Mouse (Mus musculus) right cerebral cortex, adult 2 months (tissue): Measurements from ENCODE around the gene Crisp1.

ENCODE experiments used
- DNase-seq, 2 experiments: peaks; one replicate each; pipeline ENCODE4 v3.0.0; 2021 to 2022; ENCODE audit warnings: low spot score in 2 of 2

The Crisp1 gene

GRCm38 (mm10) chr17:40319062-40319461 is at the start of gene Crisp1:
Gene Crisp1, minus strand, starts transcription at chr17:40319207.
- no peak for DNase-seq

DNA sequence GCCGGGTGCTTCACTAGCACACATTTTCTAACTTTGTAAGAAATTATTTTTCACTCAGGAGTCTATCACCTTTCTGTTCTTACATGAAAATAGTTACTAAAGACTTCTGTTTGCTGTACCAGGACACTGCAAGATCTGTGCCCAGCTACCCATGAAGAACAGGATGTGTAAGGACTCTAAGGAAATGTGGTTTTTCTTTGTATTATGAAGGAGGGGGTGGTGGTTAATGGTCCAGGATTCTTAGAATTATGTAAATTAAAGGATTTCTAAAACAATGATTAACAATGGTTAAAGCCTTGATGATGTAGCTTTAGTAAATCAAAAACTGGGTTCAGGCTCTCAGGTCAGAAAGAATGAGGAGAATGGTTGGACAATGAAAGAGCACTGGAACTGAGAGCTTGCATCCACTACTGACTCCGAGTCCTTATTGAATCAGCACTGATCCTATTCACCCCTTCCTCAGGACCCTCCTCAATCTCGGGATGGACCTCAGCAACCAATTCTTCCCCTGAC is 23.5 kb upstream of the Crisp1 start:
- no peak for DNase-seq

DNA sequence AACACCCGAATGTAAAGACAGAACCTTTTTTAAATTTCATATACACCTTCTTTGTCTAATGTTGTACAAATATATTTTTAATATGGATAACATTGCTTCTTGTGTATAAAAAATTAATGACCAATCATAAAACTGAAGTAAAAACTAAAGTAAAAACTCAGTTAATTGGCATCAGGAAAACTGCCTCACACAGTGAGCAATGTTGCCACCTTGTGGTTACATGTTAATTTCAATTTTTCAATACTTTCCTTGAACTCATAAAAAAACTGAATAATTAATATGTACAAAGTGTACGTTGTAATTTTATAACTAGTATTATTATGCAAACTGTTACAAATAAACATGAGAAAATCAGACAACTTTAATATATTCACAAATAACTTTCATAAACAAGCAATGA is 33.6 kb downstream of the Crisp1 start:
- DNase-seq = no peak

DNA sequence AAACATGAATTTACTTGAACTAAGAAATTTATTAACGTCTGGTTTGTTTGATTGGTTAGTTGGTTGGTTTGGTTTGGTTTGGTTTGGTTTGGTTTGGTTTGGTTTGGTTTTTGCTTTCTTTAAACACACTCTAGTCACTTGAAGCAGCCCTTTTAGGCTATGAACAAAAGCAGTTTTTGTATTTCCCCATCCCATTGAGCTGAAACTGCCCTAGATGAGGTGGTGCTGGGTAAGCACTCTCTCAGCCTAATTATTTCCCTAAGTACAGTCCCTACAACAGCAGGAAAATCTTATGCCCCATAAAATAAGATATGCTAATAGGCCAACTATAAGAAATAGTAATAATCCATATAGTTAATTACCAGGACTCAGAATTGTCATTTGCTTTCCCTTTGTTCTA is 43.5 kb downstream of the Crisp1 start:
- no peak for DNase-seq

DNA sequence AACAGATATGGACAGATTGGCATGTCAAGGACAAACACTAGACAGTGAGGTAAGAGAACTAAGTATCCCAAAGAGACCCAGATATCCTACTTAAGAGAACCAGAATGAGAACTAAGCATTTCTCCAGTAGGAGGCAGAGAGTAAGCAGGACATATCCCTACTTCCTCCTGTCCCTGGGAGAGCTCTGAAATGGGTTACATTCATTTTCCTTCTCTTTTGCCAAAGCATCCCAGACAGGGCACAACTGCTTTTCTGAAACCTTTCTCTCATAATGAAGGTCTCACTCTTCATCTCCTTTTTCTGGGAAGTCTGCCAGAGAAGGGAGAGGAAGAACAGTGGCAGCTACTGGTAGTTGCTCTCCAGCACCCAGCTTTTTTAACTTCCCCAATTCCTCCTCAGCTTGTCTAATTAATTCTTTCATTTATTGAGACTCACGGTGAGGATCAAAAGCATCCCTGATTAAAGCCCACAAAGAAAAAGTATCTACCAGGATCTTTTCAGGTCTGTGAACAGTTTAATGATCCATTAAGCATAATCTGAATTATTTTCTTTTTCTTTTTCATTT is 44.0 kb downstream of the Crisp1 start:
- no peak for DNase-seq

DNA sequence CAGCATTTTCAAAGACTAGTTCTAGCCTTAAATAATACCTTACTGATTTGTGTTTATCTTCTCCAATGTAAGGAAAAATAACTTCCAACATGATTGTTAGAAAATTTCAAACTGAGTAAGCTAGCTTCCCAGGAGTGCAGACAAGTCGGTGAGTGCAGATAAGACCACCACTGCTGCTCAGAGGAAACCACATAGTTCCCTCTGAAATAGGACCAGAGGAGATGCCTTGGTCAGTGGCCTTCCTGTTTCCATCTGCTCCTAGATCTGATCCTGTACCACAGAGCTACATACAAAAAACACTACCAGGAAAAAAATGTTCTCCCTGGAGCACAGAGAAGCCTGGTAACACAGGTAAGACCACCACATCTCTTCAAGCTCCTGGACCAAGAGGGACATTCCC is 66.5 kb downstream of the Crisp1 start:
- DNase-seq = no peak
